Mouse (Mus musculus): ENCODE results near the gene Cdh12. TPM values are rescaled to one million over a fixed set of nuclear protein-coding genes. Genes with fewer than 3 reads are reported as not detected.

The Cdh12 gene
- polyA plus RNA-seq, 1 experiment: not detected

DNA sequence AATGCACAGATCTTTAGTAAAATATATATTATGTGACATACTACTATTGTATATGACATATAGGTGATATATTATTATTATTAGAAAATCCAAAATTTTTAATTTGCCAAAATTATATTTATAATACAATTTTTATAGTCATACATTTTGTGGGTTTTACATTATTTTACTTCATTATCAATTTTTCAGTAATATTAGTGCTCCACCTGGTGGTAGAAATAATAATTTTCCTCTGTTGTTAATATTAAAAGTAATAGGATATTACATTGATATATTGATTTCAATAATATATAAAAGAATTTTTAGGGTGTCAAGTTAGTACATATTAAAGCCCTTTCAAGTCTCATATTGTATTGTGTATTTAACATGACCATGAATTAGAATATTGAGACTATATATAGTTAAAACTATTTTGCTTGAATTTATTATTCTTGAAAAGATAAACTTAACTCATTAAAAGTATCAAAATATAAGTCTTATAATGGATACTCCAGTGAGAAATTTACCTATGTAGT is 1070.3 kb downstream of the Cdh12 start:
- H3K36me3 ChIP-seq (ENCODE audit: control insufficient read depth, insufficient read depth): no peaks in the 10 kb centered on the region
- no peaks in the 10 kb centered on the region for H3K79me3 ChIP-seq (ENCODE audit: low read depth)
- no peaks in the 10 kb centered on the region for H3K27me3 ChIP-seq (ENCODE audit: control insufficient read depth, insufficient read depth, insufficient read length)
- H3ac ChIP-seq (ENCODE audit: control insufficient read depth, insufficient read length, low read depth): no peak overlapping the region
- H3K4me3 ChIP-seq (ENCODE audit: insufficient read depth, poor library complexity, severe bottlenecking): no peak overlapping the region
- H3K79me2 ChIP-seq (ENCODE audit: control insufficient read depth, insufficient read depth): no peaks in the 10 kb centered on the region
- TF ChIP-seq MAX (IDR thresholded peaks at IDR 0.05) (no peak), MYOD1 (IDR thresholded peaks at IDR 0.05; ENCODE audit: control insufficient read depth, insufficient read length, low read depth) (no peak), MYOG (IDR thresholded peaks at IDR 0.05; ENCODE audit: control insufficient read depth, extremely low read depth, insufficient read length) (no peak), CEBPB (IDR thresholded peaks at IDR 0.05; ENCODE audit: low read depth) (no peak), CTCF (IDR thresholded peaks at IDR 0.05; ENCODE audit: control insufficient read depth, insufficient read depth, insufficient read length) (no peak), USF1 (IDR thresholded peaks at IDR 0.05; ENCODE audit: low read depth) (no peak), FOSL1 (IDR thresholded peaks at IDR 0.05; ENCODE audit: insufficient read depth, low read length, poor library complexity, severe bottlenecking) (no peak)

DNA sequence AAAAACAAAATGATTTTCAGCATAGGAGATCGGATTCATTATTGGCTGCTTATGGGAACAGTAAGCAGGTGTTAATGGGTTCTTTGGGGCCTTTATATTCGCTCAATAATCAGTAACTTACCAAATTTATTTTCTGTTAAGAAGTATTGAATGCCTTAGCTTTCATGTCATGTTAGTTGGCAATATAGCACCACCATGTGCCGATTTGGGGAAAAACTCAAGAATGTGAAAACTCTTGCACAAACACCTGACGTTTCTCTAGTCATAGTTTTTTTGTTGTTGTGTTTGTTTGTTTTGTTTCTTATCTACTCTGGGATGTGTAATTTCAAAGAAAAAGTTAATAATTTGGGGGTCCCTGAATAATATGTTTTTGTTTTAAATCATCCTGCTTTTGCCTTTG is 1081.7 kb downstream of the Cdh12 start:
- H3K79me3 ChIP-seq (ENCODE audit: low read depth): no peaks in the 10 kb centered on the region
- no peaks in the 10 kb centered on the region for H3K36me3 ChIP-seq (ENCODE audit: control insufficient read depth, insufficient read depth)
- no peaks in the 10 kb centered on the region for H3K79me2 ChIP-seq (ENCODE audit: control insufficient read depth, insufficient read depth)
- no peaks in the 10 kb centered on the region for H3K27me3 ChIP-seq (ENCODE audit: control insufficient read depth, insufficient read depth, insufficient read length)
- no peak overlapping the region for H3K4me3 ChIP-seq (ENCODE audit: insufficient read depth, poor library complexity, severe bottlenecking)
- TF ChIP-seq USF1 (IDR thresholded peaks at IDR 0.05; ENCODE audit: low read depth) (no peak), CEBPB (IDR thresholded peaks at IDR 0.05; ENCODE audit: low read depth) (no peak), CTCF (IDR thresholded peaks at IDR 0.05; ENCODE audit: control insufficient read depth, insufficient read depth, insufficient read length) (no peak), MYOG (IDR thresholded peaks at IDR 0.05; ENCODE audit: control insufficient read depth, extremely low read depth, insufficient read length) (no peak), FOSL1 (IDR thresholded peaks at IDR 0.05; ENCODE audit: insufficient read depth, low read length, poor library complexity, severe bottlenecking) (no peak), MYOD1 (IDR thresholded peaks at IDR 0.05; ENCODE audit: control insufficient read depth, insufficient read length, low read depth) (no peak), MAX (IDR thresholded peaks at IDR 0.05) (no peak)
- H3ac ChIP-seq (ENCODE audit: control insufficient read depth, insufficient read length, low read depth): no peak overlapping the region

DNA sequence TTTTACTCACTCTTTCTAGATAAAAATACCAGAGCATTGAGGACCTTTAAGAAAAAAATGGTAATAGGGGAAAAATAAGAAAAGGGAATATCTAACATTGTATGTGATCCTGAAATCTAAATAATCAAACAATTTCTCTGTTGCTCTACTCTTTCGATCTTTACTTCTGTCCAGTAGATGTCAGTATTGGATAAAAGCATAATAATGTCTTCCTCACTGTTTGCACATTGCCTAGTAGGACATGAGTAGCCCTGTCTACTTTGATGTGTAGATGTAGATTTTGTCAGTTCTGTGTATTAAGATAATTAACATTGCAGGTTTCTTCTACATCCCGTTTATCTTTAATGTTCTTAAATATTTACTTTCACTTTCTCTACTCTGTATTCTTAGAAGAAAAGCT is 1087.8 kb downstream of the Cdh12 start:
- H3K4me3 ChIP-seq (ENCODE audit: insufficient read depth, poor library complexity, severe bottlenecking): no peak overlapping the region
- no peaks in the 10 kb centered on the region for H3K79me2 ChIP-seq (ENCODE audit: control insufficient read depth, insufficient read depth)
- TF ChIP-seq MYOG (IDR thresholded peaks at IDR 0.05; ENCODE audit: control insufficient read depth, extremely low read depth, insufficient read length) (no peak), FOSL1 (IDR thresholded peaks at IDR 0.05; ENCODE audit: insufficient read depth, low read length, poor library complexity, severe bottlenecking) (no peak), CTCF (IDR thresholded peaks at IDR 0.05; ENCODE audit: control insufficient read depth, insufficient read depth, insufficient read length) (no peak), MAX (IDR thresholded peaks at IDR 0.05) (no peak), CEBPB (IDR thresholded peaks at IDR 0.05; ENCODE audit: low read depth) (no peak), MYOD1 (IDR thresholded peaks at IDR 0.05; ENCODE audit: control insufficient read depth, insufficient read length, low read depth) (no peak), USF1 (IDR thresholded peaks at IDR 0.05; ENCODE audit: low read depth) (no peak)
- no peaks in the 10 kb centered on the region for H3K36me3 ChIP-seq (ENCODE audit: control insufficient read depth, insufficient read depth)
- H3K27me3 ChIP-seq (ENCODE audit: control insufficient read depth, insufficient read depth, insufficient read length): no peaks in the 10 kb centered on the region
- H3K79me3 ChIP-seq (ENCODE audit: low read depth): no peaks in the 10 kb centered on the region
- H3ac ChIP-seq (ENCODE audit: control insufficient read depth, insufficient read length, low read depth): no peak overlapping the region

DNA sequence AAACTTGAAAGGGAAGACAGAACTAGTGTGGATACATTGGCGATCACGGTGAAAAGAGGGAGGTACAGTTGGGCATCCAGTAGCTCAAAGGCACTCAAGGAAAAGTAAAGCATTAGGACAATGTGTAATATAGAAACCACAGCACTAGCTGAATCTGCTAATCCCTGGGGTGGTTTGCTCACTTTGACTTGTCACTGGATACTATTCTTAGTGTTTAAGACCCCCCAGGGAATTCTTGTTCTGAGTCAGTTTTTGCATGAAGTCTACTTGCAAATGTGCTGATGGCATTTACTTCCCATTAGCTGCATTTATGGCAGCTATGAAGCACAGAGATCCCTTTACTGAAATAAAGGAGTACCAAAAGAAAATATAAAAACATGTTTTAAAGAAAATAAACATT is 1095.7 kb downstream of the Cdh12 start:
- Histone ChIP-seq H3K27me3 (ENCODE audit: control insufficient read depth, insufficient read depth, insufficient read length) (no peaks in the 10 kb centered on the region), H3ac (ENCODE audit: control insufficient read depth, insufficient read length, low read depth) (no peak overlapping the region), H3K79me2 (ENCODE audit: control insufficient read depth, insufficient read depth) (no peaks in the 10 kb centered on the region), H3K79me3 (ENCODE audit: low read depth) (no peaks in the 10 kb centered on the region), H3K4me3 (ENCODE audit: insufficient read depth, poor library complexity, severe bottlenecking) (no peak overlapping the region), H3K36me3 (ENCODE audit: control insufficient read depth, insufficient read depth) (no peaks in the 10 kb centered on the region)
- TF ChIP-seq USF1 (IDR thresholded peaks at IDR 0.05; ENCODE audit: low read depth): no peak
- no peak for TF ChIP-seq CEBPB (IDR thresholded peaks at IDR 0.05; ENCODE audit: low read depth)
- TF ChIP-seq MYOD1 (IDR thresholded peaks at IDR 0.05; ENCODE audit: control insufficient read depth, insufficient read length, low read depth): no peak
- TF ChIP-seq FOSL1 (IDR thresholded peaks at IDR 0.05; ENCODE audit: insufficient read depth, low read length, poor library complexity, severe bottlenecking): no peak
- TF ChIP-seq MYOG (IDR thresholded peaks at IDR 0.05; ENCODE audit: control insufficient read depth, extremely low read depth, insufficient read length): no peak
- TF ChIP-seq MAX (IDR thresholded peaks at IDR 0.05): no peak
- TF ChIP-seq CTCF (IDR thresholded peaks at IDR 0.05; ENCODE audit: control insufficient read depth, insufficient read depth, insufficient read length): no peak

DNA sequence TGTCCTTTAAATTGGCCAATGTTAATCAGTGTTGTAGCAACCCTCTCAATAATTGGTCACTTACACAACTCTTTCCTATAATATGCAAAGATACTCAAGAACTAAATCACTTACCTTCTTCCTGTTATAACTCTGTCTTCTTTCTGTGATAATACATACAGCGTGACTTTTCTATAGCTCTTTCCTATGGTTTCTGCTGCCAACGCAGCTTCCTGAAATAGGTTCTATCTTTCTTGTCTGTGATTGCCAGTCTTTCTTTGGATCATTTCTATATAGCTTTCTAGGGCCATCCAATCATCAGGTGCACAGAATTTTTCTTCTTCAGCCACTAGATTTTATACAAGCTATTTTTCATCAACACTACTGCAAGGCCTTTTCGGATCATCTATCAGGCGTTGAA is 1106.9 kb downstream of the Cdh12 start:
- H3K27me3 ChIP-seq (ENCODE audit: control insufficient read depth, insufficient read depth, insufficient read length): no peaks in the 10 kb centered on the region
- TF ChIP-seq CTCF (IDR thresholded peaks at IDR 0.05; ENCODE audit: control insufficient read depth, insufficient read depth, insufficient read length) (no peak), MYOD1 (IDR thresholded peaks at IDR 0.05; ENCODE audit: control insufficient read depth, insufficient read length, low read depth) (no peak), CEBPB (IDR thresholded peaks at IDR 0.05; ENCODE audit: low read depth) (no peak), MAX (IDR thresholded peaks at IDR 0.05) (no peak), USF1 (IDR thresholded peaks at IDR 0.05; ENCODE audit: low read depth) (no peak), FOSL1 (IDR thresholded peaks at IDR 0.05; ENCODE audit: insufficient read depth, low read length, poor library complexity, severe bottlenecking) (no peak), MYOG (IDR thresholded peaks at IDR 0.05; ENCODE audit: control insufficient read depth, extremely low read depth, insufficient read length) (no peak)
- H3K79me3 ChIP-seq (ENCODE audit: low read depth): no peaks in the 10 kb centered on the region
- H3K36me3 ChIP-seq (ENCODE audit: control insufficient read depth, insufficient read depth): no peaks in the 10 kb centered on the region
- no peak overlapping the region for H3ac ChIP-seq (ENCODE audit: control insufficient read depth, insufficient read length, low read depth)
- no peaks in the 10 kb centered on the region for H3K79me2 ChIP-seq (ENCODE audit: control insufficient read depth, insufficient read depth)
- H3K4me3 ChIP-seq (ENCODE audit: insufficient read depth, poor library complexity, severe bottlenecking): no peak overlapping the region

Measured in C2C12 (cell line).